Mouse (Mus musculus) cortical plate, adult 2 months (tissue): ENCODE data around the gene Tyk2. TPM values are rescaled to one million over a fixed set of nuclear protein-coding genes. Genes with fewer than 3 reads are reported as not detected.
A peak's percentile ranks its signal among the peaks of the same experiment; 100 is the strongest.

Source experiments
- H3K27ac ChIP-seq: fragments of 200-500 bp; 2 replicates; pipeline ENCODE4 v1.5.1; 2012; ENCODE audit warnings: low read length, control low read depth, inconsistent platforms; ENCODE audit not compliant: insufficient read depth
- H3K4me1 ChIP-seq: fragments of 200-500 bp; 2 replicates; pipeline ENCODE4 v1.6.1; 2011; ENCODE audit warnings: low read length; ENCODE audit not compliant: control insufficient read depth, insufficient read depth
- H3K4me3 ChIP-seq: fragments of 200-500 bp; 2 replicates; pipeline ENCODE4 v1.5.1; 2011; ENCODE audit warnings: mild to moderate bottlenecking, low read length, control low read depth; ENCODE audit not compliant: insufficient read depth
- CTCF ChIP-seq: fragments of 200-500 bp; IDR thresholded peaks from 2 replicates; pipeline ENCODE4 v1.5.1; 2011; ENCODE audit warnings: mild to moderate bottlenecking, control low read depth, low read length; ENCODE audit not compliant: insufficient read depth; ENCODE audit errors: extremely low read depth
- POLR2A ChIP-seq: fragments of 200-500 bp; IDR thresholded peaks from 2 replicates; pipeline ENCODE4 v1.6.1; 2011; ENCODE audit warnings: mild to moderate bottlenecking, low read length, control low read depth; ENCODE audit not compliant: insufficient read depth; ENCODE audit errors: extremely low read depth
- polyA plus RNA-seq: library from polyadenylated mRNA; depleted of rRNA; stranded (reverse); fragments of >200 nt; gene quantifications from 2 replicates; pipeline ENCODE4 v1.2.3, GENCODE M21; 2012; rRNA removed

The Tyk2 gene
- polyA plus RNA-seq, 1 experiment = 16.4 TPM

DNA sequence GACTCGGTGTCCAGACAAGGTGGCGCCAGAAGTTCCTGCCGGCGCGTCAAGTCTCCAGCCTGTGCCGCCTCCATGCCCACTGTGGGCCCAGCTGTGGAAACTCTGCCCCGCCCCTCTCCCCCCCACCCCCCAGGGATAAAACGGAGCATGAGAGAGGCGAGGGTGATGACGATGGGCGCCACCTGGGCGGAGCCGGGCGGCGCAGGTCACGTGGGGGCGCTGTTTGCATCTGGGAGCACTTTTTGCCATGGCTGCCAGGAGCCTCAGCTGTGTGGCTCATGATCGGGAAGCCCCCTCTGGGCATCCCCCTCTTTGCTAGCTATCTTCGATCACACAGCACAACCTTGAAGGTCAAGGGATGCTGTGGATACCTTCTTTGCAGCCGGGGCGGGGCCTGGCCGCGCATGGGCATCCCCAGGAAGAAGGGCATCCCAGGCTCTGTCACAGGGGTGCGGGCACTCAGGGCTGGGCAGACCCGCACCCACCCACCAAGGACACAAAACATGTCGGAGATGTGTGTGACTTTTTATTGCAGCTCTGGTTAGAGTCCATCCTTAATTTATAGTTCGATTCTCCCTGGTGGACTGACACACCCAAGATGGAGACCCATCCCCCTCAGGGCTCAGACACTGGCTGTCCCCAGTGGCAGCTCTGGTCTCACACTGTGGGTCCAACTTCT is 63.9 kb downstream of the Tyk2 start, which contains the start of gene Zglp1:
Gene Zglp1 (minus strand): TSS at position 88 of the 679 bp plus-strand sequence.
- TF ChIP-seq POLR2A = no peak
- TF ChIP-seq CTCF = no peak
- H3K4me3 ChIP-seq = no peak within 1 kb of the TSS

DNA sequence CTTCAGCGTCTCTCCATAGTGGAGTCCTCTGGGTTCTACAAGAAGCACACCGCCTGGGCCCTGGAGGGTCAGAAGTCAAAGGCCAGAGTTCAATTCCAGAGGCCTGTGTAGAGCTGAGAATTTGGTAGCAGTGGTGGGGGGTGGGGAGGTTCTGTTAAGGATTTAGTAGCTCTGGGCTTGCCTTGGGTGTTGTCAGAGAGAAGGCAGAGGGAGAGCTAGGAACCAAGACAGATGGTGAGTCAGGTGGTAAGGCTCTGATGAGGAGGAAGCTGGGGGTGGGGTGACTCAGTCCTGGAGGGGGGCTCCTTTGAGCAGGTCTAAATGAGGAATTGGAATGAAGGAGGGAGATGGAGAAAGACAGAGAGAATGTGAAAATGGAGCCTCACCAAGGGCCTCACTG is 68.1 kb downstream of the Tyk2 start:
- Histone ChIP-seq H3K4me1 (no peaks in the 10 kb centered on the region; the same call in 1 of the 2 replicates), H3K27ac (peak overlapping the region; percentile 51), H3K4me3 (no peak overlapping the region)
- TF ChIP-seq POLR2A (no peak), CTCF (no peak)

More for the DNA sequence above, 63.9 kb downstream of the Tyk2 start, which contains the start of gene Zglp1:
- Histone ChIP-seq H3K4me1 (peaks cover 7% of the 10 kb centered on the region), H3K27ac (no peak within 1 kb of the TSS)

Other genes starting within 250 kb of the Tyk2 start
- gene Ppan, start 243.1 kb downstream of the Tyk2 start, polyA plus RNA-seq = 41.7 and 43.4 TPM in 2 replicates
- 114 and 115 TPM in 2 replicates for gene Eif3g, start 232.6 kb downstream of the Tyk2 start, polyA plus RNA-seq
- gene Dnmt1, start 171.4 kb downstream of the Tyk2 start, polyA plus RNA-seq = 31.7 and 31.9 TPM in 2 replicates
- 1.4 and 1.5 TPM in 2 replicates for gene S1pr2, start 154.5 kb downstream of the Tyk2 start, polyA plus RNA-seq
- 108 and 109 TPM in 2 replicates for gene Mrpl4, start 128.5 kb downstream of the Tyk2 start, polyA plus RNA-seq
- gene Icam1, start 115.3 kb downstream of the Tyk2 start, polyA plus RNA-seq = 2.8 and 3.6 TPM in 2 replicates
- gene Icam4, start 101.9 kb downstream of the Tyk2 start, polyA plus RNA-seq = 1.7 and 2.3 TPM in 2 replicates
- gene Icam5, start 99.2 kb downstream of the Tyk2 start, polyA plus RNA-seq = 176 and 200 TPM in 2 replicates
- 1.8 and 2.1 TPM in 2 replicates for gene Zglp1, start 64.2 kb downstream of the Tyk2 start, polyA plus RNA-seq
- gene Gm49373, start 58.1 kb downstream of the Tyk2 start, polyA plus RNA-seq = 2.4 and 2.7 TPM in 2 replicates
- gene Fdx1l, start 57.6 kb downstream of the Tyk2 start, polyA plus RNA-seq = 157 and 160 TPM in 2 replicates
- 2.3 and 3.0 TPM in 2 replicates for gene Gm38431, start 39.2 kb downstream of the Tyk2 start, polyA plus RNA-seq
- 24.3 and 26.1 TPM in 2 replicates for gene Raver1, start 39.2 kb downstream of the Tyk2 start, polyA plus RNA-seq
- 158 and 168 TPM in 2 replicates for gene Cdc37, start 18.7 kb upstream of the Tyk2 start, polyA plus RNA-seq
- 77.0 and 80.1 TPM in 2 replicates for gene Pde4a, start 34.5 kb upstream of the Tyk2 start, polyA plus RNA-seq
- gene Keap1, start 108.1 kb upstream of the Tyk2 start, polyA plus RNA-seq = 62.3 and 65.9 TPM in 2 replicates
- 20.8 and 24.3 TPM in 2 replicates for gene S1pr5, start 117.2 kb upstream of the Tyk2 start, polyA plus RNA-seq
- 40.3 and 42.7 TPM in 2 replicates for gene Atg4d, start 134.1 kb upstream of the Tyk2 start, polyA plus RNA-seq
- gene Kri1, start 156.7 kb upstream of the Tyk2 start, polyA plus RNA-seq = 42.6 and 47.2 TPM in 2 replicates
- gene Cdkn2d, start 160.2 kb upstream of the Tyk2 start, polyA plus RNA-seq = 74.1 and 76.9 TPM in 2 replicates
- 2.4 and 2.5 TPM in 2 replicates for gene Ap1m2, start 181.1 kb upstream of the Tyk2 start, polyA plus RNA-seq
- 54.1 and 55.3 TPM in 2 replicates for gene Slc44a2, start 189.5 kb upstream of the Tyk2 start, polyA plus RNA-seq
- 71.3 and 76.2 TPM in 2 replicates for gene Ilf3, start 236.6 kb upstream of the Tyk2 start, polyA plus RNA-seq